Comparison of ENCODE assay signal across 19 mouse cellular contexts in the genomic region with DNA sequence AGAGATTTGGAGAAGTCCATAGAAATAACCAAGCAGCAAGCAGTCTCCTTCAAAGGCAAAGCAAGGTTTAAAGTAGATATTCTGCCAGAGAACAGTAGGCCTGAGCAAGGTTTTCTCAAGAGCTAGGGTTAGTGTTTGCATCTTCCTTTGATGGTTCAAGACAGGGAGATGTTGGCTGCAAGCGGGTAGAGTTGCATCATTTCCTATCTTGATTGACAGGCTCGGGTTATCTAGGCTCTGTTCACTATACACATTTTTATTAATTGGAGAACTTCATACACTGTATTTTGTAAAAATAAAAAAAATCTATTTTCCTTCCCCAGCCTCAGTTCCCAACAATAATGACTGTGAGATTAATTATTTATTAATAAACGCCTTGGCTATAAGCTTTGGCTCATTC.
"Had no signal": no experiment of that assay in that cellular context is flagged by ENCODE, and none has a peak within 500 bp of the region (broad histone marks: within the 10 kb centered on the region; RNA-seq: fewer than 3 reads in every experiment).

No protein-coding gene starts in this region.

- H3K9me3 ChIP-seq: liver, embryonic 13.5 days; liver, embryonic 15.5 days; midbrain, embryonic 10.5 days; midbrain, embryonic 12.5 days; neural tube, embryonic 12.5 days had no signal

- H3K4me2 ChIP-seq: liver, embryonic 13.5 days; liver, embryonic 15.5 days; lung, embryonic 14.5 days; midbrain, embryonic 12.5 days; neural tube, embryonic 12.5 days had no signal

- H3K27ac ChIP-seq: liver, embryonic 13.5 days; liver, embryonic 15.5 days; midbrain, embryonic 10.5 days; midbrain, embryonic 12.5 days; neural tube, embryonic 12.5 days had no signal

- H3K4me3 ChIP-seq: liver, embryonic 13.5 days; liver, embryonic 15.5 days; midbrain, embryonic 10.5 days; midbrain, embryonic 12.5 days; myocyte; neural tube, embryonic 12.5 days had no signal

- H3K4me1 ChIP-seq: midbrain, embryonic 10.5 days; midbrain, embryonic 12.5 days; neural tube, embryonic 12.5 days had no signal

- ATAC-seq: midbrain, embryonic 16.5 days had no signal

- H3K9ac ChIP-seq: liver, embryonic 13.5 days; liver, embryonic 15.5 days; lung, embryonic 14.5 days; midbrain, embryonic 12.5 days; neural tube, embryonic 12.5 days had no signal

- DNase-seq: liver, embryonic 13.5 days; lung, adult 18-20 months; lung, embryonic 14.5 days; lung, postnatal 10 days; lung, postnatal 4 days; retina, postnatal 1 day; right cerebral cortex, adult 18-20 months; right cerebral cortex, postnatal 25 days; right cerebral cortex, postnatal 4 days; spleen, adult 18-20 months; thymus, adult 18-20 months; thymus, postnatal 25 days; thymus, postnatal 4 days had no signal

- H3K27me3 ChIP-seq: liver, embryonic 13.5 days; liver, embryonic 15.5 days; midbrain, embryonic 12.5 days; neural tube, embryonic 12.5 days had no signal

- H3K36me3 ChIP-seq: liver, embryonic 13.5 days; liver, embryonic 15.5 days; midbrain, embryonic 10.5 days; midbrain, embryonic 12.5 days; neural tube, embryonic 12.5 days had no signal
